Mouse (Mus musculus): ENCODE measurements around the gene Olfr911-ps1. TPM values are rescaled to one million over a fixed set of nuclear protein-coding genes. Genes with fewer than 3 reads are reported as not detected.

Gene Olfr911-ps1
- not detected for total RNA-seq (2023)

DNA sequence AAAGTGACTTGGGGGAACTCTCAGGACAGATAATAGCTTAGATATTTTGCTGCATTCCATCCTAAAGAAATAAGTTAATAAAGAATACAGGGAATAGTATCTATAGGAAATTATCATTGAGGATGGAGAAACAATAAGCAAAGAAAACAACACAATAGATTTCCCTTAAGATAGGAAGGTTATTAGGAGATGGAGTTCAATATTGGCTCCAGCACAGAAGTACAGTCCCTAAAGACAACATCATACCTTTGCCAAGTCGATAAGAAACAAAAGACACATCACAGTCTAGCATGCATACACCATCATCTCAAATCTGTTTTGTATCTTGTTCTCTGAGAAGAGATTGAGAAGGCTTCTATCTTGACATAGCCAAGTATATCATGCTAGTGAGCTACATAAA, at the start of gene Olfr911-ps1:
TSS of gene Olfr911-ps1 (plus strand) at position 301 of the 400 bp plus-strand sequence.

GRCm38 (mm10) chr9:38486785-38487184, 34.6 kb upstream of the Olfr911-ps1 start, which contains the start of gene Olfr906:
TSS of gene Olfr906 (plus strand) at chr9:38487085.

GRCm38 (mm10) chr9:38495501-38495900, 25.9 kb upstream of the Olfr911-ps1 start, which contains the start of gene Olfr907:
TSS of gene Olfr907 (plus strand) at chr9:38495801.

GRCm38 (mm10) chr9:38537549-38537948, 16.2 kb downstream of the Olfr911-ps1 start, which contains the start of gene Olfr910:
TSS of gene Olfr910 (plus strand) at chr9:38537849.

Other genes with a start within 250 kb of the Olfr911-ps1 start
- not detected for gene Olfr896-ps1, start 230.5 kb upstream of the Olfr911-ps1 start, total RNA-seq (2023)
- gene Olfr25, start 192.5 kb upstream of the Olfr911-ps1 start, total RNA-seq (2023), result not detected
- gene Olfr898, start 173.2 kb upstream of the Olfr911-ps1 start, total RNA-seq (2023), result not detected
- gene Olfr250, start 154.7 kb upstream of the Olfr911-ps1 start, total RNA-seq (2023), result not detected
- not detected for gene Olfr251, start 144.5 kb upstream of the Olfr911-ps1 start, total RNA-seq (2023)
- not detected for gene Olfr147, start 119.9 kb upstream of the Olfr911-ps1 start, total RNA-seq (2023)
- gene Olfr901, start 92.1 kb upstream of the Olfr911-ps1 start, total RNA-seq (2023), result not detected
- not detected for gene Olfr902, start 73.9 kb upstream of the Olfr911-ps1 start, total RNA-seq (2023)
- not detected for gene Olfr904, start 58.4 kb upstream of the Olfr911-ps1 start, total RNA-seq (2023)
- gene Olfr905, start 50.5 kb upstream of the Olfr911-ps1 start, total RNA-seq (2023), result not detected
- not detected for gene Olfr906, start 34.5 kb upstream of the Olfr911-ps1 start, total RNA-seq (2023)
- gene Olfr907, start 25.8 kb upstream of the Olfr911-ps1 start, total RNA-seq (2023), result not detected
- not detected for gene Olfr910, start 16.3 kb downstream of the Olfr911-ps1 start, total RNA-seq (2023)
- gene Olfr912, start 58.6 kb downstream of the Olfr911-ps1 start, total RNA-seq (2023), result not detected
- not detected for gene Olfr913, start 71.2 kb downstream of the Olfr911-ps1 start, total RNA-seq (2023)
- gene Olfr914, start 83.5 kb downstream of the Olfr911-ps1 start, total RNA-seq (2023), result not detected
- gene Olfr916, start 138.3 kb downstream of the Olfr911-ps1 start, total RNA-seq (2023), result not detected
- not detected for gene Olfr917, start 144.3 kb downstream of the Olfr911-ps1 start, total RNA-seq (2023)
- not detected for gene Olfr918, start 153.0 kb downstream of the Olfr911-ps1 start, total RNA-seq (2023)
- not detected for gene Olfr919, start 182.1 kb downstream of the Olfr911-ps1 start, total RNA-seq (2023)
- gene Vwa5a, start 196.7 kb downstream of the Olfr911-ps1 start, total RNA-seq (2023), result 5.0 TPM
- 0.12 TPM for gene Olfr920, start 230.7 kb downstream of the Olfr911-ps1 start, total RNA-seq (2023)

Measured in CD4-positive naive resting alpha-beta T cell, adult 76 days (primary cell).